Mouse (Mus musculus): ENCODE measurements around the gene Tmem217. TPM values are rescaled to one million over a fixed set of nuclear protein-coding genes. Genes with fewer than 3 reads are reported as not detected.

Gene Tmem217
- polyA plus RNA-seq, 1 experiment from 2014 or later: not detected

DNA sequence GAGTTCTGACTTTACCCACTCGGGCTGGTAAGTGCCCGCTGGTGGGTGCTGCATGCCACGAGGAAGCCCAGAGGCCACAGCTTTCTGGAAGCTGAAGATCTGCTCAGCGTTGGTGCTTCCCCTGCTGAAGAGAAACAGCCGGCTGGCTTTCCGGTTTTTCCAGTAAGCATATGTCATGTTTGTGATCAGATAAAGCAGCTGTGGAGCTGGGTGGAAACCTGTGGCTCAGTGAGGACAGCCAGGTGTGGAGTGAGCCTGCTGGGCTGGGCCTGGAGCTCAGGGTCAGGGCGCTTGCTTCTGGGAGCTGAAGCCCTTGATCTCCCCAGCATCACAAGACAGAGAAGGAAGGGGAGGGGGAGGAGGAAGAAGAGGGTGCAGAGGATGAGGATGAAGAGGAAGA lies 4.7 kb upstream of the Tmem217 start:
- Histone ChIP-seq H3K27ac (ENCODE audit: low read depth, low read length) (no peak overlapping the region), H3K4me2 (ENCODE audit: low read length) (no peak overlapping the region), H3K36me3 (ENCODE audit: control insufficient read depth, insufficient read depth, low read length) (no peaks in the 10 kb centered on the region), H3K4me1 (ENCODE audit: control insufficient read depth, insufficient read depth, low read length) (no peaks in the 10 kb centered on the region), H3K9ac (ENCODE audit: low read length) (no peak overlapping the region), H3K27me3 (replicated peaks; ENCODE audit: control insufficient read depth, insufficient read depth, low read length) (no peaks in the 10 kb centered on the region), H3K4me3 (ENCODE audit: low read depth, low read length) (no peak overlapping the region), H3K9me3 (replicated peaks; ENCODE audit: control insufficient read depth, low read length) (no peaks in the 10 kb centered on the region)
- DNase-seq (ENCODE audit: low spot score) (no peak), ATAC-seq (no peak)
- 96% methylated on average over 7 of the region's 7 CpGs for WGBS

DNA sequence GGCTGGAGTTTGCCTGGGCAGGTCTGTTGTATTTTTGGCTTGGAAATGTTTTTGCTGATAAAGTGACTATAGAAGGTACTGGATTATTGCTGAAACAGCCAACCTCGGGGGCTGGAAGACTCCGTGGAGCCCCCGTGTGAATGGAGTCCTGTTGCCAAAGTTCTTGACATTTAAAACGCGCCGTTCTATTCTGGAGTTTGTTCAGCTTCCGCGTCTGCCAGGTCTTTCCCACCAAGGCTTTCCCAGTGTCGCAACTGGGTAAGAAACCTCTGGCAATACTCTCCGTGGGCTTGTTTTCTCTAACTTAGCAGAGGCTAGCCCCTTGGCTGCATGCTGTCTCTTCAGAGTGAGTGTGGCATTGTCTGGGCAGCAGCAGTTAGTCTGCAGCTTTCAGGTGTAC lies 4.3 kb upstream of the Tmem217 start:
- DNase-seq (ENCODE audit: low spot score): no peak
- Histone ChIP-seq H3K27ac (ENCODE audit: low read depth, low read length) (no peak overlapping the region), H3K4me3 (ENCODE audit: low read depth, low read length) (no peak overlapping the region), H3K27me3 (replicated peaks; ENCODE audit: control insufficient read depth, insufficient read depth, low read length) (no peaks in the 10 kb centered on the region), H3K9me3 (replicated peaks; ENCODE audit: control insufficient read depth, low read length) (no peaks in the 10 kb centered on the region), H3K9ac (ENCODE audit: low read length) (no peak overlapping the region), H3K36me3 (ENCODE audit: control insufficient read depth, insufficient read depth, low read length) (no peaks in the 10 kb centered on the region), H3K4me1 (ENCODE audit: control insufficient read depth, insufficient read depth, low read length) (no peaks in the 10 kb centered on the region), H3K4me2 (ENCODE audit: low read length) (no peak overlapping the region)
- ATAC-seq: no peak
- 96% methylated on average over 10 of the region's 10 CpGs for WGBS

DNA sequence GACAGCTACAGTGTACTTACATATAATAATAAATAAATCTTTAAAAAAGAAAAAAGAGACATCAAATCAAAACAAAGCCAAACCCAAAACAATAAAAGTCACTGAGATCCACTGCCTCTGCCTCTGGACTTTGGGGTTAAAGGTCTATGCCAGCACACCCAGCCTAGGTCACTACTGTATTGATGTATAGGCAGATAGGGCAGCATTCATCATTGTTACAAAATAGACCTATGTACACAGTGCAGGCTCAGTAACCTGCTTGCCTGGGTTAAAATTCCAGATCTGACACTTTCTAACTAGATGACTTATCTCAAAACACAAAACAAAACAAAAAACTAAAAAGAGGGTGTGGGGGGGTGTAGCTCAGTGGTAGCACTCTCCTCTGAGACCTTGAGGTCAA lies 2.0 kb upstream of the Tmem217 start:
- Histone ChIP-seq H3K27ac (ENCODE audit: low read depth, low read length) (no peak overlapping the region), H3K9me3 (replicated peaks; ENCODE audit: control insufficient read depth, low read length) (no peaks in the 10 kb centered on the region), H3K4me1 (ENCODE audit: control insufficient read depth, insufficient read depth, low read length) (peaks cover 13% of the 10 kb centered on the region), H3K9ac (ENCODE audit: low read length) (no peak overlapping the region), H3K4me3 (ENCODE audit: low read depth, low read length) (no peak overlapping the region), H3K4me2 (ENCODE audit: low read length) (no peak overlapping the region), H3K27me3 (replicated peaks; ENCODE audit: control insufficient read depth, insufficient read depth, low read length) (no peaks in the 10 kb centered on the region), H3K36me3 (ENCODE audit: control insufficient read depth, insufficient read depth, low read length) (no peaks in the 10 kb centered on the region)
- no peak for DNase-seq (ENCODE audit: low spot score)
- no peak for ATAC-seq

DNA sequence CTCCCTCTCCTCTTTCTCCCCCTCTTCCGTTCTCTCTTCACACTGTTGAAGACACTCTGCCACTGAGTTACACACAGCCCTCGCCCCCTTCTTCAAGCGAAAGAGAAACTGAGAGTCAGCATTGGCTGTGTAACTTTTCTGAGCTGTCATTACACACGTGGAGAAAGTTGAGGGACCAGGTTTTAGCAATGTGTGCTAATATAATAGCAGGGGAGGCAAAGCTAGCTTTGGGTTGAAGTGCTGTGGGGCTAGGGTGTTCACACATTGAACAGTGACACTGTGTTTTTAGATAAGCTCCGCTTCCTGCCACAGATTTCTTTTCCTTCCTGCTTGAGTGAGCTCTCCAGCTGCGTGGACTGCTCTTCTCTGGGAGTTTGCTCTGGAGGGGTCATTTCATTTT lies 1.2 kb downstream of the Tmem217 start:
- Histone ChIP-seq H3K36me3 (ENCODE audit: control insufficient read depth, insufficient read depth, low read length) (no peaks in the 10 kb centered on the region), H3K9me3 (replicated peaks; ENCODE audit: control insufficient read depth, low read length) (no peaks in the 10 kb centered on the region), H3K4me2 (ENCODE audit: low read length) (peak overlapping the region; percentile 98; the same call in 1 of the 2 replicates), H3K4me1 (ENCODE audit: control insufficient read depth, insufficient read depth, low read length) (peaks cover 13% of the 10 kb centered on the region), H3K27me3 (replicated peaks; ENCODE audit: control insufficient read depth, insufficient read depth, low read length) (no peaks in the 10 kb centered on the region), H3K27ac (ENCODE audit: low read depth, low read length) (no peak overlapping the region), H3K9ac (ENCODE audit: low read length) (no peak overlapping the region), H3K4me3 (ENCODE audit: low read depth, low read length) (no peak overlapping the region)
- no peak for ATAC-seq
- no peak for DNase-seq (ENCODE audit: low spot score)
- 62% methylated on average over 6 of the region's 6 CpGs for WGBS

DNA sequence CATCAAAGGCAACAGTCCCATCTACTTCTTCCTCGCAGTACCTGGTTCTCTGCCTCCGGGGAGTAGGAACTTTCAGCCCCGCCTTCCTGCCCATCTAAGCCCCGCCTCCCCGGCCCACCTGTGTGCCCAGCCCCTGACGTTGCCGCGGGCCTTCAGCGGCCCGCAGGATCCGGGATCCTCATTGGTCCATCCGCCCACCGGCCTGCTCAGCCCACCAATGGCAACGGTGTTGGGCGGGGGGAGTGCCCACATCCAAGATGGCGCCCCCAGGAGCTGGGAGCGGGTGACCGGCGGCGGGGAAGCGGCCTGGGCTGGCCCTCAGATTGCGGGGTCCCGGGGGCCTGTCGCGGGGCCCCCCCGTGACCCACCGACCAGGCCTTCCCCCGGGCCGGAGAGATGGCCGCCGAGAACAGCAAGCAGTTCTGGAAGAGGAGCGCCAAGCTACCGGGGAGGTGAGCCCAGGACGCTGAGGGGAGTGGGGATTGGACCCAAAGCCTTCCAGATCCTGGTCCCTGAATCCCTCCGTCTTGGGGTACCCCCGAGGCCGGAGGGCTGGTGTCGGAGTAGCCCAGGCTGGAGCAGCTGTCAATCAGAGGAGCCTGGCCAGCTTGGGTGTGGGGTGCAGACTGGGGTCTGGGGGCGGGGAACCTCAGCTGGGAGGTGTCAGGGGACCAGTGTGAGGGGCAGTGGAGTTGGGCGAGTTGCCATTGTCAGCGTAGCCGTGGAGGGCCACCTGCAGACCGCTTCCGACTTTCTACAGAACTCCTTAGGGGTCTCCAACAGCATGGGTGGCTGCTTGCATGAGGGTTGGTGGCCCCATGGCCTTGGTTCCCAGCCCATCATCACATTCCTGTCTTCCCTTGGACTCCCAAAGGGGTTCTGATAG lies 2.4 kb downstream of the Tmem217 start, which contains the start of the genes Gm17657 and Tbc1d22b:
Gene Gm17657, minus strand, starts transcription at position 96 of the 886 bp plus-strand sequence.
Gene Tbc1d22b, plus strand, starts transcription at position 243 of the 886 bp plus-strand sequence.
- 1% methylated on average over 44 of the region's 44 CpGs for WGBS
- peak; percentile 100 for ATAC-seq
- Histone ChIP-seq H3K4me3 (ENCODE audit: low read depth, low read length) (peak within 1 kb of the TSS; percentile 94), H3K9me3 (replicated peaks; ENCODE audit: control insufficient read depth, low read length) (no peaks in the 10 kb centered on the region), H3K4me1 (ENCODE audit: control insufficient read depth, insufficient read depth, low read length) (peaks cover 13% of the 10 kb centered on the region), H3K27me3 (replicated peaks; ENCODE audit: control insufficient read depth, insufficient read depth, low read length) (no peaks in the 10 kb centered on the region), H3K36me3 (ENCODE audit: control insufficient read depth, insufficient read depth, low read length) (no peaks in the 10 kb centered on the region), H3K27ac (ENCODE audit: low read depth, low read length) (0 out of 2 replicates have a peak within 1 kb of the TSS, but pooled peaks have one; percentile 21), H3K4me2 (ENCODE audit: low read length) (peak within 1 kb of the TSS; percentile 98), H3K9ac (ENCODE audit: low read length) (peak within 1 kb of the TSS; percentile 95)
- DNase-seq (ENCODE audit: low spot score): peak; percentile 97

DNA sequence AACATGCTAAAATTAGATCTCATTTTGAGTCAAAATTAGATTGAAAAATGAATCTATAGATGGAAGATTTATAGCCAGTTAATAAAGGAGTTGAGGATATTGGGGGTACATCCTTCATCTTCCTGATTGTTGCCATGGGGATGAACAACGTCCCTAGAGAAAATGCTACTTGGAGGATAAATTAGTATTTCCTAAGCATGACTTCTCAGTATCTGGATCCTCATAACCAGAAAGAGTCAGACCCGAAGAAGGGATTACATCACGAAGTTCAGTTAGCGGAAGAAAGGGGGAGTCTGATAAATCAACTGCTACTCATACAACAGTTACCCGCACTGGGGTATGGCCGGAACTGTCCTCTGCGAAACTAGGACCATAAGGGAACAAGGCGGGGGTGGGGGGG lies 3.2 kb downstream of the Tmem217 start:
- no peaks in the 10 kb centered on the region for H3K9me3 ChIP-seq (replicated peaks; ENCODE audit: control insufficient read depth, low read length)
- WGBS: 53% methylated on average over 8 of the region's 8 CpGs
- H3K27me3 ChIP-seq (replicated peaks; ENCODE audit: control insufficient read depth, insufficient read depth, low read length): no peaks in the 10 kb centered on the region
- ATAC-seq: peak; percentile 33; the same call in 1 of the 2 replicates
- H3K36me3 ChIP-seq (ENCODE audit: control insufficient read depth, insufficient read depth, low read length): no peaks in the 10 kb centered on the region
- DNase-seq (ENCODE audit: low spot score): no peak
- peak overlapping the region; percentile 98 for H3K4me2 ChIP-seq (ENCODE audit: low read length)
- no peak overlapping the region for H3K27ac ChIP-seq (ENCODE audit: low read depth, low read length)
- peaks cover 13% of the 10 kb centered on the region for H3K4me1 ChIP-seq (ENCODE audit: control insufficient read depth, insufficient read depth, low read length)
- no peak overlapping the region for H3K9ac ChIP-seq (ENCODE audit: low read length)
- H3K4me3 ChIP-seq (ENCODE audit: low read depth, low read length): no peak overlapping the region

DNA sequence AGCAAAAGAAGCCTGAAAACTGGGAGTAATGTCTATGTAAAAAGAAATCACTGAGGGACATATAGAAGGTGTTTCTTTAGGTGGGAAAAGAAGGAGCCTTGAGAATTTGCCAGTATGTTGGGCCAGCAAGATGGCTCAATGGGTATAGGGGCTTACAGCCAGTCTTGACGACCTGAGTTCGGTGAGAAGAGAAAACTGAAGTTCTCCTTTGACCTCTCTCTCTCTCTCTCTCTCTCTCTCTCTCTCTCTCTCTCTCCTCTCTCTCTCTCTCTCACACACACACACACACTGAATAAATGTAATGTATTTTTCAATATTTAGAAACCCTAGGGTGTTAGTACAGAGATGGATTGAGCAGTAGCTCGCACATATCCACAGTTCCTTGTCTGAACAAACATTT lies 3.7 kb downstream of the Tmem217 start:
- Histone ChIP-seq H3K4me3 (ENCODE audit: low read depth, low read length) (no peak overlapping the region), H3K4me2 (ENCODE audit: low read length) (no peak overlapping the region), H3K36me3 (ENCODE audit: control insufficient read depth, insufficient read depth, low read length) (no peaks in the 10 kb centered on the region), H3K4me1 (ENCODE audit: control insufficient read depth, insufficient read depth, low read length) (peaks cover 13% of the 10 kb centered on the region), H3K9me3 (replicated peaks; ENCODE audit: control insufficient read depth, low read length) (no peaks in the 10 kb centered on the region), H3K9ac (ENCODE audit: low read length) (no peak overlapping the region), H3K27me3 (replicated peaks; ENCODE audit: control insufficient read depth, insufficient read depth, low read length) (no peaks in the 10 kb centered on the region), H3K27ac (ENCODE audit: low read depth, low read length) (no peak overlapping the region)
- DNase-seq (ENCODE audit: low spot score) (no peak), ATAC-seq (no peak)
- WGBS: 70% methylated on average over 3 of the region's 3 CpGs

DNA sequence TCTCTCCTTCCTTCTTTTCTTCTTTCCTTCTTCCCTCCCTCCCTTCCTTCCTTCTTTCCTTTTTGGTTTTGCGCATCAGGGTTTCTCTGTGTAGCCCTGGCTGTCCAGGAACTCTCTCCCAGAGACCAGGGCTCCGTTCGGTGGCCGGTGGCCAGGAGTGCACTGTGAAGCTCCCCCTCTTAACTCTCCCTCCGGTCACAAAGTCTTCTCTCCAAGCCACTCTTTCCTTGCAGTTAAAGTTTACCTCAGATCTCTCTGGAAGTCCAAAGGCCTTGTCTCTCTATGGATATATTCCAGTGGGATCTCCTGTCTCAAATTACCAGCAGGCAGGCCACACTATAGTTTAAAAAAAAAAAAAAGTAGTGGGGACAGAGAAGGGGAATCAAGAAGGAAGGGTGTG lies 6.9 kb downstream of the Tmem217 start:
- H3K4me3 ChIP-seq (ENCODE audit: low read depth, low read length): no peak overlapping the region
- H3K27ac ChIP-seq (ENCODE audit: low read depth, low read length): no peak overlapping the region
- no peaks in the 10 kb centered on the region for H3K36me3 ChIP-seq (ENCODE audit: control insufficient read depth, insufficient read depth, low read length)
- WGBS: 96% methylated on average over 5 of the region's 5 CpGs
- H3K9me3 ChIP-seq (replicated peaks; ENCODE audit: control insufficient read depth, low read length): no peaks in the 10 kb centered on the region
- peaks cover 3% of the 10 kb centered on the region for H3K4me1 ChIP-seq (ENCODE audit: control insufficient read depth, insufficient read depth, low read length)
- DNase-seq (ENCODE audit: low spot score): no peak
- H3K27me3 ChIP-seq (replicated peaks; ENCODE audit: control insufficient read depth, insufficient read depth, low read length): no peaks in the 10 kb centered on the region
- ATAC-seq: no peak
- no peak overlapping the region for H3K9ac ChIP-seq (ENCODE audit: low read length)
- H3K4me2 ChIP-seq (ENCODE audit: low read length): no peak overlapping the region

DNA sequence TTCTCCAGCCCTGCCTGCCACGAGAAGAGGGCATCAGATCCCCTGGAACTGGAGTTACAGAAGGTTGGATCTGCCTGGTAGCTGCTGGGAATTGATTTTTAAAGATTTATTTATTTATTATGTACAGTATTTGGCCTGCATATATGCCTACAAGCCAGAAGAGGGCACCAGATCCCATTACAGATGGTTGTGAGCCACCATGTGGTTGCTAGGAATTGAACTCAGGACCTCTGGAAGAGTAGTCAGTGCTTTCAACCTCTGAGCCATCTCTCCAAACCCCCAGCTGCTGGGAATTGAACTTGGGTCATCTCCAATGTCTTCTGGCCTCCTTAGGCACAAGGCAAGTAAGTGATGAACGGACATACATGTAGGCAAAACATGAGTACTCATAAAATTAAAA lies 8.1 kb downstream of the Tmem217 start:
- Histone ChIP-seq H3K9me3 (replicated peaks; ENCODE audit: control insufficient read depth, low read length) (no peaks in the 10 kb centered on the region), H3K27me3 (replicated peaks; ENCODE audit: control insufficient read depth, insufficient read depth, low read length) (no peaks in the 10 kb centered on the region), H3K4me2 (ENCODE audit: low read length) (no peak overlapping the region), H3K4me3 (ENCODE audit: low read depth, low read length) (no peak overlapping the region), H3K9ac (ENCODE audit: low read length) (no peak overlapping the region), H3K27ac (ENCODE audit: low read depth, low read length) (no peak overlapping the region), H3K4me1 (ENCODE audit: control insufficient read depth, insufficient read depth, low read length) (no peaks in the 10 kb centered on the region), H3K36me3 (ENCODE audit: control insufficient read depth, insufficient read depth, low read length) (no peaks in the 10 kb centered on the region)
- WGBS: 82% methylated on average over 2 of the region's 2 CpGs
- ATAC-seq: no peak
- DNase-seq (ENCODE audit: low spot score): no peak
